In the genomic region with DNA sequence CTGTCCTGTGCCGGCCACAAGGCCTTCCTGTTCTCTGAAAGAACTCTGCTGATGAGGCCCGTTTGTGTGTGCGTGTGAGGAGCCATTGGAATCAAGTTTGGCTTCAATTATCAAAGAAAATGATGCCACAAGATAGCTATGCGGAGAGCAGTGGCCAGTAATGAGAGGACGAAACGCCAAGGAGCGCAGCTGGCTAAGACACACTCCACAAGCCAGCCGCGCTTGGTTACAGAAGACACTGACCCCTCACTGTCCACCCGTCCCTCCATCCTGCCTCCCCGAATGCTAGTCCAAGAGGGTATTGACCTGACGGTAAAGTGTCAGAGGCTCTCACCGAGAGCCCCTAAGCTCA, we compare ENCODE assay signal across 12 mouse cellular contexts. TPM values are rescaled to one million over a fixed set of nuclear protein-coding genes. Genes with fewer than 3 reads are reported as not detected.
A peak's percentile ranks its signal among the peaks of the same experiment; 100 is the strongest.
DNase-seq lines count a peak whose midpoint lies in the region; ATAC-seq and TF ChIP-seq lines count a peak whose summit lies in the region.
"Had no signal": no experiment of that assay in that cellular context is flagged by ENCODE, and none has a peak within 500 bp of the region (broad histone marks: within the 10 kb centered on the region; RNA-seq: fewer than 3 reads in every experiment).

No protein-coding gene starts in this region.

- no peak for TF ChIP-seq EP300 in lung, postnatal 0 days (IDR thresholded peaks at IDR 0.05)

- intact Hi-C loops in gastrocnemius, adult 2 months (cut with DNase I), result loop anchor here (5.0 kb wide), 2 partner anchors 65 to 250 kb away; no protein-coding TSS in a partner anchor

- peak; percentile 51 for DNase-seq in gastrocnemius, adult 2 months
- no peak for DNase-seq in gastrocnemius, adult 18-20 months (ENCODE audit: low spot score)
- no peak for DNase-seq in lung, postnatal 0 days (ENCODE audit: low spot score)
- DNase-seq in lung, postnatal 14 days, result no peak
- DNase-seq in cerebellum, postnatal 36 days, result no peak
- no peak for DNase-seq in right cerebral cortex, postnatal 36 days (ENCODE audit: low spot score in 2 of 2)
- DNase-seq: kidney, adult 8-10 months; liver; spleen, adult 18-20 months had no signal

- H3K27ac ChIP-seq in gastrocnemius, adult 2 months, result peak overlapping the region; percentile 88
- H3K27ac ChIP-seq in lung, postnatal 0 days (ENCODE audit: low read length), result no peak overlapping the region
- peak overlapping the region; percentile 22; the same call in 1 of the 2 replicates for H3K27ac ChIP-seq in limb, embryonic 13.5 days

- H3K4me1 ChIP-seq in lung, postnatal 0 days (ENCODE audit: insufficient read depth, low read depth, low read length), result peaks cover 14% of the 10 kb centered on the region; the same call in 1 of the 2 replicates
- H3K4me1 ChIP-seq in limb, embryonic 13.5 days, result peaks cover 91% of the 10 kb centered on the region

- H3K27me3 ChIP-seq in lung, postnatal 0 days (replicated peaks; ENCODE audit: insufficient read depth, low read length), result no peaks in the 10 kb centered on the region
- no peaks in the 10 kb centered on the region for H3K27me3 ChIP-seq in limb, embryonic 13.5 days

- H3K9me3 ChIP-seq in lung, postnatal 0 days (ENCODE audit: low read length), result no peaks in the 10 kb centered on the region
- H3K9me3 ChIP-seq in limb, embryonic 13.5 days, result no peaks in the 10 kb centered on the region

- 49% methylated on average over 13 of the region's 13 CpGs for WGBS in lung, postnatal 0 days
- WGBS in limb, embryonic 13.5 days, result 34% methylated on average over 13 of the region's 13 CpGs

- no peak overlapping the region for H3K9ac ChIP-seq in lung, postnatal 0 days (replicated peaks; ENCODE audit: low read depth)
- H3K9ac ChIP-seq in limb, embryonic 13.5 days, result peak overlapping the region; percentile 66

- H3K4me3 ChIP-seq in gastrocnemius, adult 2 months, result peak overlapping the region; percentile 28
- H3K4me3 ChIP-seq in lung, postnatal 0 days (ENCODE audit: low read depth, low read length), result no peak overlapping the region; the same call in 1 of the 2 replicates
- peak overlapping the region; percentile 85 for H3K4me3 ChIP-seq in limb, embryonic 13.5 days
- H3K4me3 ChIP-seq: myocyte had no signal

- peak overlapping the region; percentile 3; the same call in 1 of the 2 replicates for H3K4me2 ChIP-seq in lung, postnatal 0 days (replicated peaks; ENCODE audit: low read depth, low read length)
- H3K4me2 ChIP-seq in limb, embryonic 13.5 days (replicated peaks), result peak overlapping the region; percentile 88

- TF ChIP-seq CTCF in gastrocnemius, adult 2 months (IDR thresholded peaks at IDR 0.05), result no peak
- no peak for TF ChIP-seq CTCF in lung, postnatal 0 days (IDR thresholded peaks at IDR 0.05)

- peaks cover 4% of the 10 kb centered on the region; the same call in 1 of the 2 replicates for H3K36me3 ChIP-seq in lung, postnatal 0 days (ENCODE audit: insufficient read depth, low read length)
- peaks cover 41% of the 10 kb centered on the region for H3K36me3 ChIP-seq in limb, embryonic 13.5 days

- ATAC-seq in lung, postnatal 0 days, result no peak
- no peak for ATAC-seq in limb, embryonic 13.5 days (ENCODE audit: low FRiP score, low read depth)
- ATAC-seq in CD4-positive, CD25-positive, alpha-beta regulatory T cell, adult 4 months, result no peak

RNA-seq across cellular contexts. Expression of gene Axin2, which starts 6.9 kb away (rescaled TPM):
- 1 to 10 TPM; 8.5 to 9.3 TPM for total RNA-seq in gastrocnemius, adult 2 months (2021)
- 1 to 10 TPM; 5.4 to 9.6 TPM for total RNA-seq in gastrocnemius, adult 18-20 months (2021)
- polyA plus RNA-seq in lung, postnatal 0 days (2015; fragmentation: Nextera tagmentation; extraction: Ambion mirVana), result 10.4 and 11.0 TPM in 2 replicates
- polyA plus RNA-seq in limb, embryonic 13.5 days (2015; fragmentation: Nextera tagmentation; extraction: Ambion mirVana), result 18.1 and 19.7 TPM in 2 replicates
- 10 to 100 TPM in 1 of 2 experiments, 1 to 10 TPM in 1; 4.4 to 10.5 TPM for polyA plus RNA-seq in CD4-positive, CD25-positive, alpha-beta regulatory T cell, adult 4 months (2017; shearing (Covaris generic))
